Comparison of ENCODE assay signal across 9 mouse cellular contexts in genomic region chr8:71474785-71475701, GRCm38 (mm10). TPM values are rescaled to one million over a fixed set of nuclear protein-coding genes. Genes with fewer than 3 reads are reported as not detected.
A peak's percentile ranks its signal among the peaks of the same experiment; 100 is the strongest.
DNase-seq lines count a peak whose midpoint lies in the region; ATAC-seq and TF ChIP-seq lines count a peak whose summit lies in the region.
"Had no signal": no experiment of that assay in that cellular context is flagged by ENCODE, and none has a peak within 500 bp of the region (broad histone marks: within the 10 kb centered on the region; RNA-seq: fewer than 3 reads in every experiment).

No protein-coding gene starts in this region.

- H3K4me3 ChIP-seq in gastrocnemius, adult 2 months = no peak overlapping the region
- H3K4me3 ChIP-seq in megakaryocyte, embryonic 14.5 days (replicated peaks) = peak overlapping the region; percentile 94
- H3K4me3 ChIP-seq in hindbrain, embryonic 16.5 days (ENCODE audit: low read length) = no peak overlapping the region
- peak overlapping the region; percentile 56; the same call in 1 of the 2 replicates for H3K4me3 ChIP-seq in neural tube, embryonic 15.5 days (replicated peaks)

- peaks cover 57% of the 10 kb centered on the region for H3K36me3 ChIP-seq in megakaryocyte, embryonic 14.5 days (replicated peaks; ENCODE audit: low read length)
- H3K36me3 ChIP-seq in hindbrain, embryonic 16.5 days (ENCODE audit: control insufficient read depth, insufficient read depth, low read length) = peaks cover 30% of the 10 kb centered on the region
- peaks cover 64% of the 10 kb centered on the region for H3K36me3 ChIP-seq in neural tube, embryonic 15.5 days

- intact Hi-C loops in gastrocnemius, adult 2 months (cut with DNase I) = no loop called here

- peak overlapping the region; percentile 92 for H3K27ac ChIP-seq in gastrocnemius, adult 2 months
- H3K27ac ChIP-seq in hindbrain, embryonic 16.5 days (ENCODE audit: low read depth, low read length) = peak overlapping the region; percentile 85
- peak overlapping the region; percentile 93 for H3K27ac ChIP-seq in neural tube, embryonic 15.5 days (replicated peaks)

- H3K9me3 ChIP-seq in megakaryocyte, embryonic 14.5 days = no peaks in the 10 kb centered on the region
- no peaks in the 10 kb centered on the region for H3K9me3 ChIP-seq in hindbrain, embryonic 16.5 days (ENCODE audit: control insufficient read depth, low read length)
- no peaks in the 10 kb centered on the region for H3K9me3 ChIP-seq in neural tube, embryonic 15.5 days (replicated peaks)
- H3K9me3 ChIP-seq: heart, embryonic 15.5 days had no signal

- 86% methylated on average over 25 of the region's 25 CpGs for WGBS in hindbrain, embryonic 16.5 days
- 89% methylated on average over 25 of the region's 25 CpGs for WGBS in neural tube, embryonic 15.5 days

- no peak for TF ChIP-seq CTCF in gastrocnemius, adult 2 months (IDR thresholded peaks at IDR 0.05)

- H3K9ac ChIP-seq in hindbrain, embryonic 16.5 days (ENCODE audit: low read depth, low read length) = no peak overlapping the region; the same call in 1 of the 2 replicates
- no peak overlapping the region for H3K9ac ChIP-seq in neural tube, embryonic 15.5 days (replicated peaks)

- ATAC-seq in megakaryocyte, adult 5-6 weeks (ENCODE audit: poor library complexity, severe bottlenecking) = no peak
- no peak for ATAC-seq in hindbrain, embryonic 16.5 days
- no peak for ATAC-seq in neural tube, embryonic 15.5 days (ENCODE audit: low FRiP score)

- H3K4me1 ChIP-seq in megakaryocyte, embryonic 14.5 days = peaks cover 50% of the 10 kb centered on the region
- peaks cover 22% of the 10 kb centered on the region for H3K4me1 ChIP-seq in hindbrain, embryonic 16.5 days (ENCODE audit: control insufficient read depth, insufficient read depth, low read depth, low read length)
- H3K4me1 ChIP-seq in neural tube, embryonic 15.5 days = peaks cover 36% of the 10 kb centered on the region

- no peak for DNase-seq in gastrocnemius, adult 2 months
- no peak for DNase-seq in gastrocnemius, postnatal 25 days
- DNase-seq in gastrocnemius, postnatal 4 days (ENCODE audit: low spot score in 2 of 2) = no peak
- no peak for DNase-seq in left cerebral cortex, adult 18-20 months (ENCODE audit: low spot score in 2 of 2)

- no peak overlapping the region for H3K4me2 ChIP-seq in hindbrain, embryonic 16.5 days (ENCODE audit: low read length)
- 0 out of 2 replicates have a peak overlapping the region, but pooled peaks have one; percentile 81 for H3K4me2 ChIP-seq in neural tube, embryonic 15.5 days

- H3K27me3 ChIP-seq in megakaryocyte, embryonic 14.5 days (replicated peaks) = peaks cover 2% of the 10 kb centered on the region
- H3K27me3 ChIP-seq in hindbrain, embryonic 16.5 days (replicated peaks; ENCODE audit: control insufficient read depth, insufficient read depth, low read length) = no peaks in the 10 kb centered on the region
- no peaks in the 10 kb centered on the region for H3K27me3 ChIP-seq in neural tube, embryonic 15.5 days (replicated peaks)

RNA-seq across cellular contexts. Expression of gene Dda1, which starts 6.0 kb away (rescaled TPM):
- 10 to 100 TPM; 26.8 to 31.1 TPM for total RNA-seq in gastrocnemius, adult 2 months (2021)
- total RNA-seq in gastrocnemius, postnatal 25 days (2021) = 10 to 100 TPM; 23.9 to 24.9 TPM
- polyA plus RNA-seq in megakaryocyte, embryonic 14.5 days (2012; ENCODE audit: insufficient read depth, low replicate concordance) = 346 and 1,390 TPM in 2 replicates
- total RNA-seq in megakaryocyte, adult 5-6 weeks (2015) = 39.1 and 44.0 TPM in 2 replicates
- 14.2 and 26.3 TPM in 2 replicates for total RNA-seq in megakaryocyte, adult 5-6 weeks (2017)
- polyA plus RNA-seq in hindbrain, embryonic 16.5 days (2015; fragmentation: Nextera tagmentation; extraction: Ambion mirVana) = 240 and 247 TPM in 2 replicates
- 223 and 252 TPM in 2 replicates for polyA plus RNA-seq in neural tube, embryonic 15.5 days (2015; fragmentation: Nextera tagmentation; extraction: Ambion mirVana)
- total RNA-seq in gastrocnemius, postnatal 4 days (2021) = 10 to 100 TPM; 40.3 to 44.2 TPM
- 10 to 100 TPM; 76.7 to 86.1 TPM for total RNA-seq in left cerebral cortex, adult 18-20 months (2021)

RNA-seq across cellular contexts. Expression of gene Mrpl34, which starts 10.3 kb away (rescaled TPM):
- 10 to 100 TPM; 59.1 to 84.3 TPM for total RNA-seq in gastrocnemius, adult 2 months (2021)
- total RNA-seq in gastrocnemius, postnatal 25 days (2021) = 10 to 100 TPM; 62.6 to 75.2 TPM
- 206 and 242 TPM in 2 replicates for polyA plus RNA-seq in megakaryocyte, embryonic 14.5 days (2012; ENCODE audit: insufficient read depth, low replicate concordance)
- total RNA-seq in megakaryocyte, adult 5-6 weeks (2015) = 31.6 and 40.1 TPM in 2 replicates
- 33.5 and 36.1 TPM in 2 replicates for total RNA-seq in megakaryocyte, adult 5-6 weeks (2017)
- 168 and 172 TPM in 2 replicates for polyA plus RNA-seq in hindbrain, embryonic 16.5 days (2015; fragmentation: Nextera tagmentation; extraction: Ambion mirVana)
- polyA plus RNA-seq in neural tube, embryonic 15.5 days (2015; fragmentation: Nextera tagmentation; extraction: Ambion mirVana) = 181 and 182 TPM in 2 replicates
- total RNA-seq in gastrocnemius, postnatal 4 days (2021) = 10 to 100 TPM; 29.0 to 34.4 TPM
- 10 to 100 TPM; 58.6 to 61.4 TPM for total RNA-seq in left cerebral cortex, adult 18-20 months (2021)

RNA-seq across cellular contexts. Expression of gene Ano8, which starts 10.7 kb away (rescaled TPM):
- total RNA-seq in gastrocnemius, adult 2 months (2021) = 10 to 100 TPM; 16.0 to 17.0 TPM
- 10 to 100 TPM; 17.1 to 18.4 TPM for total RNA-seq in gastrocnemius, postnatal 25 days (2021)
- polyA plus RNA-seq in megakaryocyte, embryonic 14.5 days (2012; ENCODE audit: insufficient read depth, low replicate concordance) = 3.3 and 3.4 TPM in 2 replicates
- 0.47 and 1.5 TPM in 2 replicates for total RNA-seq in megakaryocyte, adult 5-6 weeks (2015)
- total RNA-seq in megakaryocyte, adult 5-6 weeks (2017) = 3.0 and 4.2 TPM in 2 replicates
- polyA plus RNA-seq in hindbrain, embryonic 16.5 days (2015; fragmentation: Nextera tagmentation; extraction: Ambion mirVana) = 2.3 and 4.5 TPM in 2 replicates
- polyA plus RNA-seq in neural tube, embryonic 15.5 days (2015; fragmentation: Nextera tagmentation; extraction: Ambion mirVana) = 5.7 and 6.8 TPM in 2 replicates
- 10 to 100 TPM; 20.8 to 25.3 TPM for total RNA-seq in gastrocnemius, postnatal 4 days (2021)
- total RNA-seq in left cerebral cortex, adult 18-20 months (2021) = 10 to 100 TPM; 56.2 to 58.6 TPM

RNA-seq across cellular contexts. Expression of gene Abhd8, which starts 11.6 kb away (rescaled TPM):
- 10 to 100 TPM; 22.5 to 24.9 TPM for total RNA-seq in gastrocnemius, adult 2 months (2021)
- total RNA-seq in gastrocnemius, postnatal 25 days (2021) = 10 to 100 TPM; 27.6 to 28.9 TPM
- 8.9 and 22.6 TPM in 2 replicates for polyA plus RNA-seq in megakaryocyte, embryonic 14.5 days (2012; ENCODE audit: insufficient read depth, low replicate concordance)
- total RNA-seq in megakaryocyte, adult 5-6 weeks (2015) = 2.4 and 3.1 TPM in 2 replicates
- total RNA-seq in megakaryocyte, adult 5-6 weeks (2017) = 5.8 and 7.4 TPM in 2 replicates
- polyA plus RNA-seq in hindbrain, embryonic 16.5 days (2015; fragmentation: Nextera tagmentation; extraction: Ambion mirVana) = 172 and 182 TPM in 2 replicates
- 160 and 192 TPM in 2 replicates for polyA plus RNA-seq in neural tube, embryonic 15.5 days (2015; fragmentation: Nextera tagmentation; extraction: Ambion mirVana)
- total RNA-seq in gastrocnemius, postnatal 4 days (2021) = 10 to 100 TPM; 47.1 to 47.3 TPM
- 100 to 1,000 TPM; 318 to 342 TPM for total RNA-seq in left cerebral cortex, adult 18-20 months (2021)

RNA-seq across cellular contexts. Expression of gene Gtpbp3, which starts 12.9 kb away (rescaled TPM):
- total RNA-seq in gastrocnemius, adult 2 months (2021) = 10 to 100 TPM; 10.1 to 10.7 TPM
- total RNA-seq in gastrocnemius, postnatal 25 days (2021) = 10 to 100 TPM in 1 of 2 experiments, 1 to 10 TPM in 1; 9.6 to 11.5 TPM
- polyA plus RNA-seq in megakaryocyte, embryonic 14.5 days (2012; ENCODE audit: insufficient read depth, low replicate concordance) = 17.4 and 21.7 TPM in 2 replicates
- 3.4 and 3.7 TPM in 2 replicates for total RNA-seq in megakaryocyte, adult 5-6 weeks (2015)
- total RNA-seq in megakaryocyte, adult 5-6 weeks (2017) = 12.1 and 14.2 TPM in 2 replicates
- 14.0 and 14.6 TPM in 2 replicates for polyA plus RNA-seq in hindbrain, embryonic 16.5 days (2015; fragmentation: Nextera tagmentation; extraction: Ambion mirVana)
- polyA plus RNA-seq in neural tube, embryonic 15.5 days (2015; fragmentation: Nextera tagmentation; extraction: Ambion mirVana) = 15.4 and 17.1 TPM in 2 replicates
- 10 to 100 TPM; 17.8 to 19.1 TPM for total RNA-seq in gastrocnemius, postnatal 4 days (2021)
- 10 to 100 TPM; 29.3 to 36.7 TPM for total RNA-seq in left cerebral cortex, adult 18-20 months (2021)

Comparison
In these comparisons a context has a peak if more than half of its experiments do, and no peak if none do; other contexts are left out.
1. H3K4me3 ChIP-seq: peak in megakaryocyte, embryonic 14.5 days (single experiment) and neural tube, embryonic 15.5 days (single experiment); none in gastrocnemius, adult 2 months (single experiment) and hindbrain, embryonic 16.5 days (single experiment).
2. Peak in every context shown above with its lines, with median percentiles within 50 percentile points of each other: H3K27ac ChIP-seq.